Mouse (Mus musculus): ENCODE results near the gene Fosl2.
A peak's percentile ranks its signal among the peaks of the same experiment; 100 is the strongest.

The Fosl2 gene

GRCm38 (mm10) chr5:32182885-32183629 lies 47.5 kb downstream of the Fosl2 start:
- DNase-seq, result no peak

- no peak for DNase-seq
Observed at GRCm38 (mm10) chr5:32187717-32188116, 52.1 kb downstream of the Fosl2 start.

GRCm38 (mm10) chr5:32191259-32191658 lies 55.7 kb downstream of the Fosl2 start:
- DNase-seq, result no peak

GRCm38 (mm10) chr5:32192016-32192845 lies 56.6 kb downstream of the Fosl2 start:
- DNase-seq, result no peak

GRCm38 (mm10) chr5:32194236-32194635 lies 58.6 kb downstream of the Fosl2 start:
- no peak for DNase-seq

GRCm38 (mm10) chr5:32195857-32196609 lies 60.4 kb downstream of the Fosl2 start:
- DNase-seq, result peak; percentile 31

GRCm38 (mm10) chr5:32197698-32198097 lies 62.1 kb downstream of the Fosl2 start:
- DNase-seq, result peak; percentile 94

- no peak for DNase-seq
Observed at GRCm38 (mm10) chr5:32199136-32199535, 63.5 kb downstream of the Fosl2 start.

GRCm38 (mm10) chr5:32199594-32199993 lies 64.0 kb downstream of the Fosl2 start:
- DNase-seq, result no peak

- no peak for DNase-seq
Observed at GRCm38 (mm10) chr5:32204653-32205052, 69.1 kb downstream of the Fosl2 start.

- no peak for DNase-seq
Observed at GRCm38 (mm10) chr5:32206726-32207125, 71.1 kb downstream of the Fosl2 start.

All from kidney, postnatal 14 days (tissue).